Mouse (Mus musculus) MEL (cell line): ENCODE results near the gene Rtn2. TPM values are rescaled to one million over a fixed set of nuclear protein-coding genes. Genes with fewer than 3 reads are reported as not detected.

ENCODE experiments used
- DNase-seq: peaks from one replicate; pipeline ENCODE4 v3.0.0; 2011; ENCODE audit warnings: low read depth, low spot score
- H3K27ac ChIP-seq: 2 replicates; pipeline ENCODE4 v1.5.1; 2012; ENCODE audit warnings: low read depth, mild to moderate bottlenecking, control low read depth, low read length, moderate library complexity; ENCODE audit not compliant: control insufficient read depth
- H3K27me3 ChIP-seq, 2 experiments: fragments of 150-350 bp in 1 of 2; sonication (generic) in 1 of 2; 2 replicates each; pipeline ENCODE4 v1.6.1; 2012; ENCODE audit warnings: low read length in 2 of 2, mild to moderate bottlenecking in 2 of 2, improper control_type of control experiment in 1 of 2, moderate library complexity in 1 of 2; ENCODE audit not compliant: insufficient read depth in 2 of 2, control insufficient read depth in 1 of 2
- H3K36me3 ChIP-seq, 2 experiments: 2 replicates each; pipeline ENCODE4 v1.6.1; 2012 to 2014; ENCODE audit warnings: low read length in 2 of 2, improper control_type of control experiment in 1 of 2, inconsistent platforms in 1 of 2, mild to moderate bottlenecking in 1 of 2; ENCODE audit not compliant: insufficient read depth in 2 of 2, control insufficient read depth in 1 of 2
- H3K4me1 ChIP-seq, 2 experiments: fragments of 150-350 bp in 1 of 2; sonication (generic) in 1 of 2; 2 replicates each; pipeline ENCODE4 v1.6.1; 2012; ENCODE audit warnings: low read length in 2 of 2, improper control_type of control experiment in 1 of 2, mild to moderate bottlenecking in 1 of 2; ENCODE audit not compliant: insufficient read depth in 2 of 2, control insufficient read depth in 1 of 2
- H3K4me3 ChIP-seq, 2 experiments: fragments of 150-350 bp in 1 of 2; sonication (generic) in 1 of 2; 2 replicates each; pipeline ENCODE4 v1.5.1; 2012; ENCODE audit warnings: low read depth in 2 of 2, low read length in 2 of 2, mild to moderate bottlenecking in 2 of 2, moderate library complexity in 2 of 2, control low read depth in 1 of 2, improper control_type of control experiment in 1 of 2; ENCODE audit not compliant: control insufficient read depth in 1 of 2, insufficient read depth in 1 of 2
- H3K79me2 ChIP-seq: 2 replicates; pipeline ENCODE4 v1.6.1; 2012; ENCODE audit warnings: mild to moderate bottlenecking, low read length, moderate library complexity; ENCODE audit not compliant: control insufficient read depth, poor library complexity, insufficient read depth
- H3K9ac ChIP-seq: 2 replicates; pipeline ENCODE4 v1.6.1; 2012; ENCODE audit warnings: low read depth, mild to moderate bottlenecking, control low read depth, low read length, moderate library complexity; ENCODE audit not compliant: control insufficient read depth, poor library complexity, severe bottlenecking
- H3K9me3 ChIP-seq: fragments of 150-350 bp; sonication (generic); replicated peaks from 2 replicates; pipeline ENCODE4 v1.6.1; 2012; ENCODE audit warnings: mild to moderate bottlenecking, low read length, improper control_type of control experiment, moderate library complexity; ENCODE audit not compliant: insufficient read depth
- BHLHE40 ChIP-seq: IDR thresholded peaks from 2 replicates; pipeline ENCODE4 v1.6.1; 2012; ENCODE audit warnings: low read depth, mild to moderate bottlenecking, inconsistent platforms, low read length, improper control_type of control experiment, borderline replicate concordance
- CTCF ChIP-seq, 3 experiments: IDR thresholded peaks in 2 of 3; conservative IDR thresholded peaks in 1 of 3; 2 replicates each; pipeline ENCODE4 v1.5.1; 2011 to 2012; ENCODE audit warnings: low read length in 3 of 3, low read depth in 2 of 3, mild to moderate bottlenecking in 2 of 3, improper control_type of control experiment in 1 of 3, inconsistent platforms in 1 of 3, mixed read lengths in 1 of 3, moderate library complexity in 1 of 3; ENCODE audit not compliant: control insufficient read depth in 1 of 3, insufficient read depth in 1 of 3, poor library complexity in 1 of 3, severe bottlenecking in 1 of 3
- E2F4 ChIP-seq: IDR thresholded peaks from 2 replicates; pipeline ENCODE4 v1.6.1; 2011; ENCODE audit warnings: low read depth, low read length, improper control_type of control experiment, borderline replicate concordance
- EP300 ChIP-seq, 2 experiments: IDR thresholded peaks; 2 replicates each; pipeline ENCODE4 v1.6.1; 2011; ENCODE audit warnings: improper control_type of control experiment in 2 of 2, low read length in 2 of 2, low read depth in 1 of 2, mild to moderate bottlenecking in 1 of 2
- GABPA ChIP-seq: IDR thresholded peaks from 2 replicates; pipeline ENCODE4 v1.6.1; 2012; ENCODE audit warnings: low read depth, mild to moderate bottlenecking, inconsistent platforms, low read length, improper control_type of control experiment, moderate library complexity
- KAT2A ChIP-seq: conservative IDR thresholded peaks from 2 replicates; pipeline ENCODE4 v1.6.1; 2012; ENCODE audit warnings: low read depth, low read length, improper control_type of control experiment, inconsistent platforms
- MAFK ChIP-seq: IDR thresholded peaks from 2 replicates; pipeline ENCODE4 v1.6.1; 2011; ENCODE audit warnings: low read depth, mild to moderate bottlenecking, low read length, improper control_type of control experiment, borderline replicate concordance
- MEF2A ChIP-seq: IDR thresholded peaks from 2 replicates; pipeline ENCODE4 v1.6.1; 2014; ENCODE audit warnings: low read depth, mild to moderate bottlenecking, inconsistent platforms, low read length, improper control_type of control experiment; ENCODE audit not compliant: poor library complexity, insufficient replicate concordance, severe bottlenecking; ENCODE audit errors: extremely low read depth
- MYB ChIP-seq: IDR thresholded peaks from 2 replicates; pipeline ENCODE4 v1.6.1; 2011; ENCODE audit warnings: mild to moderate bottlenecking, low read depth, low read length, improper control_type of control experiment
- MYC ChIP-seq: IDR thresholded peaks from 2 replicates; pipeline ENCODE4 v1.6.1; 2011; ENCODE audit warnings: low read depth, mild to moderate bottlenecking, low read length, improper control_type of control experiment, moderate library complexity
- NELFE ChIP-seq: IDR thresholded peaks from 2 replicates; pipeline ENCODE4 v1.6.1; 2011; ENCODE audit warnings: low read depth, low read length, improper control_type of control experiment
- POLR2A ChIP-seq, 2 experiments: IDR thresholded peaks; 2 replicates each; pipeline ENCODE4 v1.6.1; 2011 to 2012; ENCODE audit warnings: low read length in 2 of 2, mild to moderate bottlenecking in 2 of 2, control low read depth in 1 of 2, improper control_type of control experiment in 1 of 2, low read depth in 1 of 2, moderate library complexity in 1 of 2; ENCODE audit not compliant: control insufficient read depth in 1 of 2, insufficient read depth in 1 of 2, poor library complexity in 1 of 2
- POLR2AphosphoS5 ChIP-seq: IDR thresholded peaks from 2 replicates; pipeline ENCODE4 v1.6.1; 2012; ENCODE audit warnings: low read depth, borderline replicate concordance, mild to moderate bottlenecking, inconsistent platforms, low read length, moderate library complexity, mixed read lengths
- RAD21 ChIP-seq: IDR thresholded peaks from 2 replicates; pipeline ENCODE4 v1.6.1; 2011; ENCODE audit warnings: mild to moderate bottlenecking, low read depth, low read length, improper control_type of control experiment
- SMC3 ChIP-seq: IDR thresholded peaks from 2 replicates; pipeline ENCODE4 v1.6.1; 2011; ENCODE audit warnings: low read depth, low read length, improper control_type of control experiment
- TAL1 ChIP-seq: IDR thresholded peaks from 2 replicates; pipeline ENCODE4 v1.6.1; 2012; ENCODE audit warnings: mild to moderate bottlenecking, inconsistent platforms, low read length, moderate library complexity, mixed read lengths
- USF2 ChIP-seq, 2 experiments: IDR thresholded peaks; 2 replicates each; pipeline ENCODE4 v1.6.1; 2011 to 2012; ENCODE audit warnings: improper control_type of control experiment in 2 of 2, low read length in 2 of 2, borderline replicate concordance in 1 of 2, inconsistent platforms in 1 of 2, low read depth in 1 of 2, mild to moderate bottlenecking in 1 of 2; ENCODE audit not compliant: insufficient read depth in 1 of 2
- ZKSCAN1 ChIP-seq: IDR thresholded peaks from 2 replicates; pipeline ENCODE4 v1.6.1; 2012; ENCODE audit warnings: low read depth, mild to moderate bottlenecking, inconsistent platforms, low read length, improper control_type of control experiment, moderate library complexity
- ZMIZ1 ChIP-seq: IDR thresholded peaks from 2 replicates; pipeline ENCODE4 v1.6.1; 2012; ENCODE audit warnings: low read depth, mild to moderate bottlenecking, inconsistent platforms, low read length, improper control_type of control experiment, moderate library complexity
- ZNF384 ChIP-seq: IDR thresholded peaks from 2 replicates; pipeline ENCODE4 v1.6.1; 2012; ENCODE audit warnings: low read depth, mild to moderate bottlenecking, inconsistent platforms, low read length, improper control_type of control experiment
- polyA plus RNA-seq, 2 experiments: library from polyadenylated mRNA; stranded (reverse) in 1 of 2; unstranded in 1 of 2; fragments of >175 nt in 1 of 2; fragments of >200 nt in 1 of 2; gene quantifications; 2 replicates each; pipeline versions ENCODE4 v1.2.1 to v1.2.4; 2012; ENCODE audit warnings: low replicate concordance in 2 of 2, low read depth in 1 of 2; ENCODE audit not compliant: insufficient read length in 2 of 2, insufficient read depth in 1 of 2, missing spikeins in 1 of 2
- total RNA-seq: library from RNA; depleted of rRNA; stranded (reverse); fragments of 300-350 nt; gene quantifications from 2 replicates; pipeline ENCODE4 v1.2.3, GENCODE M21; 2012

The Rtn2 gene
- total and polyA plus RNA-seq, 3 experiments: 0.27 to 1.4 TPM; not detected in 1

DNA sequence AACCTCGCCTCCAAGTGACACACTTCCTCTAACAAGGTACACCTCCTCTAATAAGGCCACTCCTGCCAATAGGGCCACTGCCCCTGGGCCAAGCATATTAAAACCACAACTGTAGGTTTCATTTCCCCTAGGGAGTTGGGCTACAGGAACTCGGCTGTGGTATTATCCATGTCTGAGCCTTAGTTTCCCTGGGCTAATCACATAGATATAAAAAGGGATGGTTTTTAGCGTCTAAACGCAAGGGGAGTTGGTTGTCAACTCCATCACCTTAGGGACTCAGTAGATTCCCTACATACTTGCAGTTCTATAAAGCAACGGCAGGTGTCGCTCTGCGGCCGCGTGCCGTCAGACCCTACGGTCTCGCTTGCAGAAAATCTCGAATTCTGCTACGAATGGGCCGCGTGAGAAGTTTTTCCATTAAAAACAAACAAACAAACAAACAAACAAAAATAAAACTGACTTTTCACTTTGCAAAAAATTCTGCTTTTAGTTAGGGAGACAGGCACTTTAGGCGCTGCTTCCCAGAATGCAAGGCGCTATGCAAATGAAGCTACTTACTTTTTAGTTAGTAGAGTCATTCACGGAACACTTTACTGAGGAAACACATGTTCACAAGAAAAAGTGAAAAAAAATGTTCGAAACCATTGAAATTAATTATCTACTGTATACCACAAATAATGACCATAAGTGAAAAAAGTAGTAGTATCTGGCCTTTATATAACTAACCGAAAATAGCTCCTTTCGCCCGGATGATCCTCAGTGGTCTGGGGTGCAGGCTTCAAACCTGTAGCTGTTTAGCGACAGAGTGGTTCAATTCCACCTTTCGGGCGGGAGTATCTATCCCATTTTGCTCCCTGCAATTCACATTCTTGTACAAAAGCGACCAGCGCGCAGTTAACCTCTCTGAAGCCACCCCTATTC, 18.3 kb downstream of the Rtn2 start (continued):
- TF ChIP-seq GABPA (no peak), MYC (peak; percentile 94), SMC3 (peak; percentile 95), ZMIZ1 (peak; percentile 49; the same call in 1 of the 2 replicates), KAT2A (no peak)

DNA sequence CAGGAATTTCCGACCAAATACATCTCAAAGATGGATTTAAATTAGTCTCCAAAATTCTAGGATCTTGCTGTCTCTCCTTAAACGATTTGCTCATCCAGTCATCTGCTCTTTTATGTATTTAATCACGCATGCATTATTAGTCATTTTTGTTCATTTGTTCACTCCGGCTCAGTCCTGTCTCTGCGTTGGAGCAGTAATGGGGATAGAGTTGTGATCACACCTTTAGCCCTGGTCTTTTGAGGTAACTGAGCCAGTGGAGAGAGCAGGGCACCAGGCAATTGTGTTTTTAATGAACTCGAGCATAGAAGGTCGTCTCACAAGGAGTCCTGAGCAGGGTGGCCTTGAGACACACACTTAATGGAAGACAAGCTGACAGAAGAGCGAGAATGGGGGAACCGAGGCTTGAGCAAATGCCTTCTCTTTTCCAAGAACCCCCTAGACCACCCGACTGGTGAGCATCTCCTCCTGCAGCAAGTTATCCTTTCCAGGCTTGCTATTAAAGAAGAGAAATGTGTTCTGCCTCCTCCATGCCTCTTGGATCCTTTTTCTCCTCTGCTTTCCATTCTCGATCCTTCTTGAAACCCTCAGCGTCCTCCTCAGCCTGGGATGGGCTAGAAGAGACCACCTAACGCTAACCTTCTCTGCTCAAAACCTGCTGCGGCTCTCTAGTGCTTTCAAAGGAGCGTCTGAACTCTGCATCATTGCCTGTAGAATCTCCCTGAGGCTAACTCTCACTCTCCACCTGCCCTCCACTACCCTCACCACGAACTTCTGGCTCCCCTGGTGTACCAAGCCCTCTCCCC, 19.2 kb downstream of the Rtn2 start:
- Histone ChIP-seq H3K27me3 (no peaks in the 10 kb centered on the region), H3K4me3 (peak overlapping the region in 1 of 2 experiments; percentile 21; a peak in 2 of 4 replicates), H3K9me3 (no peaks in the 10 kb centered on the region), H3K27ac (no peak overlapping the region), H3K79me2 (no peaks in the 10 kb centered on the region), H3K9ac (peak overlapping the region; percentile 40), H3K36me3 (peaks cover 0 to 4% of the 10 kb centered on the region in 2 experiments; a peak in 1 of 4 replicates), H3K4me1 (peaks cover 3 to 12% of the 10 kb centered on the region in 2 experiments; a peak in 3 of 4 replicates)
- no peak for TF ChIP-seq RAD21
- 0 out of 2 replicates have a peak, but pooled peaks have one; percentile 1 for TF ChIP-seq ZMIZ1
- TF ChIP-seq NELFE: no peak; the same call in 1 of the 2 replicates
- no peak for DNase-seq

DNA sequence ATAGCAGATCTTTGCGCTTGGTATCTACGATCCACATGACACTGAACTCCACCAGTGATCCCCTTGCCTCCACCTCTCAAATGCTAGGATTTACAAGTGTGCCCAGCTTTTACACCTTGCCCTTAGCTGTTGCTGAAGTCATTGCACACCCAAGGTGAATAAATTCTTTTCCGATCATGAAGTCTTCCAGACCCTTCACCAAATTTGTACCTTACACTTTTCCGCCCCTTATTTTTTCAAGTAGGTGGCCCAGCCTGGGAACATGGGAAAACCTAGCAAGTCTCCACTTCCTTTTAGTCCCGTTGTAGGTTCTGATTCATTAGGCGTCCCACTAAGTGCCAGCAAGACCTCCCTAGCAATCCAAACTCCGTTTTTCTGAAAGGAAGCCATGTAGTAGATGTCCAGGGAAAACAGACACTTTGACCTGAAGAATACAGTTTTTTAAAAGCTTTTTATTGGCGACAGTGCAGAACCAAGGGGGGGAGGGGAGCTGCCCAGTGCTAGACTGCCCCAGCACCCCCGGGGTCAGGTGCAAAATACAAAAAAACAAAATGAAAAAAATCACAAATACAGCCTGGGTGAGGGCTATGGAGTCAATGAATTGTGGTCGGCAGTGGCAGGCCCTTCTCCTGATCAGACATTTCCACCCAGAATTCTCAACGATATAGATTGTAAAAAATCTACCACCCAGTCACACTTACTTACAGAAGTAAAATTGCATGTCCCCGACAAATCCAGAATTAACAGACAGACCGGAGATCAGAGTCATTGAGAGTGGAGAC, 20.0 kb downstream of the Rtn2 start:
- Histone ChIP-seq H3K27me3 (no peaks in the 10 kb centered on the region), H3K9me3 (no peaks in the 10 kb centered on the region), H3K36me3 (peaks cover 0 to 4% of the 10 kb centered on the region in 2 experiments; a peak in 1 of 4 replicates), H3K4me3 (no peak overlapping the region), H3K79me2 (no peaks in the 10 kb centered on the region), H3K4me1 (peaks cover 3 to 18% of the 10 kb centered on the region in 2 experiments; a peak in 3 of 4 replicates), H3K27ac (no peak overlapping the region), H3K9ac (no peak overlapping the region)
- no peak for DNase-seq
- no peak for TF ChIP-seq ZNF384
- TF ChIP-seq MAFK: no peak
- no peak for TF ChIP-seq POLR2AphosphoS5
- TF ChIP-seq MEF2A: no peak
- no peak for TF ChIP-seq ZKSCAN1
- TF ChIP-seq E2F4: no peak
- no peak for TF ChIP-seq EP300 (IDR thresholded peaks at IDR 0.05; ENCODE audit: low read depth in 1 of 2, low read length in 2 of 2)
- no peak for TF ChIP-seq MYB
- no peak for TF ChIP-seq CTCF (IDR thresholded peaks at IDR 0.05 in 2 of 3, conservative IDR thresholded peaks at IDR 0.05 in 1 of 3; ENCODE audit: control insufficient read depth in 1 of 3, insufficient read depth in 1 of 3, low read depth in 2 of 3, low read length in 3 of 3, poor library complexity in 1 of 3, severe bottlenecking in 1 of 3)
- no peak for TF ChIP-seq TAL1
- TF ChIP-seq BHLHE40: no peak
- TF ChIP-seq POLR2A (IDR thresholded peaks at IDR 0.05; ENCODE audit: control insufficient read depth in 1 of 2, insufficient read depth in 1 of 2, low read depth in 1 of 2, low read length in 2 of 2, poor library complexity in 1 of 2): no peak
- TF ChIP-seq USF2 (IDR thresholded peaks at IDR 0.05; ENCODE audit: borderline replicate concordance in 1 of 2, insufficient read depth in 1 of 2, low read depth in 1 of 2, low read length in 2 of 2): no peak
